Mouse (Mus musculus): ENCODE results near the gene Tgfbi.

Tgfbi gene

DNA sequence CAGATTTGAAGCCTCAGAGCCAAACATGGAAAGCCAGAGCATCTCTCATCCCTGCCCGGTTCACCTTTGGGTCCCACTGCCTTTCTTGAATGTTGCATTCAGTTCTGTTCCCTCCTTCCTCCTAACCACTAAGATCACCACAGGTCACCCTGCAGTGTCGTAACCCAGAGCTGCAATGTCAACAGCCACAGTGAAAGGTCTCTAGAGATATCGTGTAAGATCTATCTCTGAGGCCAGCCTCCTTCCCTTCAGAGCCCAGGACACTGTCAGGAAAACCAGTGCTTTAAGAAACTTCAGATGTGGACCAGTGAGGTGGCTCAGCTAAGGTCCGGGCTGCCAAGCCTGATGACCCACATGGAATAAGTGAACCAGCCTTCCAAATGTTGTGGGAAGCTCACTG, 1.8 kb downstream of the Tgfbi start:
- Histone ChIP-seq H3K27me3 (ENCODE audit: control insufficient read depth, insufficient read depth, low read length, poor library complexity, severe bottlenecking) (no peaks in the 10 kb centered on the region), H3K36me3 (ENCODE audit: control insufficient read depth, insufficient read depth, low read length, poor library complexity, severe bottlenecking) (no peaks in the 10 kb centered on the region)
- DNase-seq (ENCODE audit: low read depth, low spot score): no peak

DNA sequence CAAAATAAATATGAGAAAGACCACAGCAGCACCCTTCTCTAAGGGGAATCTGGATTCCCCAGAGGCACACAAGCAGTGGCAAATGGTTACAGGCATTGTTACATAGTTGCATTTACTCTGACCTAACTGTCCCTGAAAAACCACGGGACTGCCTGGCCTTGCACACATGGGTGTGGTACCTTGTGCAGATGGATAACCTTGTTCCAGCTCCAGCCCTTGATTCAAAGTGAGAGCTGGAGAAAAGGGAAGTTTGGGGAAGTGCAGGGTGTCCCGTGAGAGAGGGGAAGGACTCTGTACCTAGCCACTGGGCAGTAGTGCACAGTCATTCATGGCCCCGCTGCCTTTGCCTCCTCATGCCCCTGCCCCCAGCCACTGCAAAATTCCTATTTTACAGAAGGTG, 2.4 kb downstream of the Tgfbi start:
- Histone ChIP-seq H3K36me3 (ENCODE audit: control insufficient read depth, insufficient read depth, low read length, poor library complexity, severe bottlenecking) (no peaks in the 10 kb centered on the region), H3K27me3 (ENCODE audit: control insufficient read depth, insufficient read depth, low read length, poor library complexity, severe bottlenecking) (no peaks in the 10 kb centered on the region)
- DNase-seq (ENCODE audit: low read depth, low spot score): peak; percentile 8

DNA sequence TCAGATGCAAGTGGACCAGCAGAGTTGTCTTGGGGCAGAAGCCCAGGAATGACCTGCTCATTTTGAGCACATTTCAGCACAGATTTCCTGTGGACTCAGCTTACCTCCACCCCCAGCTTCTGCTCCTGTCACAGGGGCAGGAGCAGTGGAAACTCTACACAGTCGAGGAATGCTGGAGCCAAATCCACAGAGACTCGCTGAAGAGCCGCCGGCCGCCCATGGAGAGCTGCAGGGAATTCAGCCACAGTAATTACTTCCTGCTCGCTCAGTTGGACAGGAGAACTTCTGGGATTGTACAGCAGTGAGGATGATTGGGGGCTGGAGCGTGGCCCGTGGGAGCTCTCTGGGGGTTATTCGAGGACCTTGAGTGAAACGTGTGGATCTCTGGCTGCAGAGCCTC, 3.0 kb downstream of the Tgfbi start:
- H3K36me3 ChIP-seq (ENCODE audit: control insufficient read depth, insufficient read depth, low read length, poor library complexity, severe bottlenecking): no peaks in the 10 kb centered on the region
- DNase-seq (ENCODE audit: low read depth, low spot score): no peak
- H3K27me3 ChIP-seq (ENCODE audit: control insufficient read depth, insufficient read depth, low read length, poor library complexity, severe bottlenecking): no peaks in the 10 kb centered on the region

DNA sequence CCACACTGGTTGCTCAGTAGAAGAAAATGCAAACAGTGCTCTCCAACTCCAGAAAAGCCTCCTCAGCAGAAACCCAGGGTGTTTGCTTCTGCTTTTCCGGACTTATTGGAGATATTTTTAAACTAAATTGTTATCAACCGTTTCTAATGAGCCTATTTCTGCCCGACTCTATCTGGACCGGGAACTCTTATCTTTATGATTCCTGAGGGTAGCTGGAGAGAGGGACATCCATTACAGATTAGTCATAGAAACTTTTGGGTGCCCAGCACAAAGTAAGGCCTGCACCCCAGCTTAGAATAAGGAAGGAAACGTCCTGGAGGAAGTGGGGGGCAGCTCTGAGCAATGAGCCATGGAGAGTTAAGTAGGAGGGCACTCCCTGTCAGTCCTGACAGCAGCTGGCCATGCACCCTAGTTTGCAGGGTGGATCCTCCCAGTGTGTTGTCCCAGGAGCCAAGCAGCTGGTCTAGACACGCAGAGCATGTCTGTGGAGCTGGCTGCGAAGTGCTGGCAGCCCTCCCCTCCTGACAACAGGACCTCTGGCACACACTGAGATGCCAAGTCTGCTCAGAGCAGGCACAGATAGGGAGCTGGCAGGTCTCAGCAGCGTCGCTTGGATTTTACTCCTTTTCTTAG, 4.2 kb downstream of the Tgfbi start:
- peak; percentile 43 for DNase-seq (ENCODE audit: low read depth, low spot score)
- Histone ChIP-seq H3K27me3 (ENCODE audit: control insufficient read depth, insufficient read depth, low read length, poor library complexity, severe bottlenecking) (no peaks in the 10 kb centered on the region), H3K36me3 (ENCODE audit: control insufficient read depth, insufficient read depth, low read length, poor library complexity, severe bottlenecking) (no peaks in the 10 kb centered on the region)

DNA sequence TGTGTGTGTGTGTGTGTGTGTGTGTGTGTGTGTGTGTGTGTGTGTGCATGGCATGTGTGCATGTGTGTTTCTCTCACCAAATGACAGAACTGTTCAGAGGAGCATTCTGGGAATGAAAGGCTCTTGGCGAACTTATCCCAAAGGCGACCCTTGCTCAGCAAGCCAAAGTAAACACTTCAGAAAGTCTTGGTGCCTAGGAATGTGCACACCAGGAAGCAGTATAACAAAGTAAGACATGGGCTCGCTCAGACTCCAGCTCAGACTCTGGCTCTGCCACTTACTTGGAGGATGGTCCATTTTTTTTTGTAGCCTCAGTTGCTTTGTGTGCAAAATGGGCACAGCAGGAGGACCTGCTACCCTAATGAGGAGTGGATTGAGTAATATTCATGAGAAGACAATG, 5.4 kb downstream of the Tgfbi start:
- no peaks in the 10 kb centered on the region for H3K36me3 ChIP-seq (ENCODE audit: control insufficient read depth, insufficient read depth, low read length, poor library complexity, severe bottlenecking)
- DNase-seq (ENCODE audit: low read depth, low spot score): peak; percentile 6
- no peaks in the 10 kb centered on the region for H3K27me3 ChIP-seq (ENCODE audit: control insufficient read depth, insufficient read depth, low read length, poor library complexity, severe bottlenecking)

DNA sequence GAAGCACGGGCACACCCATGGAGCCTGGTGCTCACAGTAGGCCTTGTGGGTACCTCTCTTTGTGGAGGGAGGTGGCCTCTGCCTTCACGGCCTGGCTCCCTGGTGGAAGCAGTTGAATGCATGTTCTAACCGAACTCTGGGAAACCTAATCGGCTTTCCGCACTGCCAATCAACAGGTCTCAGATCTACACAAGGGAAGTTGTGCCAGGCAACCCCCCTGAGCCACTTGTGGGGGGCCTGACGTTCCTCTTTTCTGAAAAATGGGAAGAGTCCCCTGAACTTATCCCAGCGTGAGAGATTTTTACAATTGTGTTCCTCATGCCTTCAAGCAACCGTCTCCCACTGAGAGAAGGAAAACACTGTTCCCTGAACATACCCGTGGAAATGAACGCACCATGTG, 5.9 kb downstream of the Tgfbi start:
- no peaks in the 10 kb centered on the region for H3K36me3 ChIP-seq (ENCODE audit: control insufficient read depth, insufficient read depth, low read length, poor library complexity, severe bottlenecking)
- no peak for DNase-seq (ENCODE audit: low read depth, low spot score)
- H3K27me3 ChIP-seq (ENCODE audit: control insufficient read depth, insufficient read depth, low read length, poor library complexity, severe bottlenecking): no peaks in the 10 kb centered on the region

GRCm38 (mm10) chr13:56615864-56616263, 6.5 kb downstream of the Tgfbi start:
- DNase-seq (ENCODE audit: low read depth, low spot score): peak; percentile 47
- Histone ChIP-seq H3K27me3 (ENCODE audit: control insufficient read depth, insufficient read depth, low read length, poor library complexity, severe bottlenecking) (no peaks in the 10 kb centered on the region), H3K36me3 (ENCODE audit: control insufficient read depth, insufficient read depth, low read length, poor library complexity, severe bottlenecking) (no peaks in the 10 kb centered on the region)

GRCm38 (mm10) chr13:56616386-56616785, 7.1 kb downstream of the Tgfbi start:
- no peaks in the 10 kb centered on the region for H3K27me3 ChIP-seq (ENCODE audit: control insufficient read depth, insufficient read depth, low read length, poor library complexity, severe bottlenecking)
- peak; percentile 26 for DNase-seq (ENCODE audit: low read depth, low spot score)

DNA sequence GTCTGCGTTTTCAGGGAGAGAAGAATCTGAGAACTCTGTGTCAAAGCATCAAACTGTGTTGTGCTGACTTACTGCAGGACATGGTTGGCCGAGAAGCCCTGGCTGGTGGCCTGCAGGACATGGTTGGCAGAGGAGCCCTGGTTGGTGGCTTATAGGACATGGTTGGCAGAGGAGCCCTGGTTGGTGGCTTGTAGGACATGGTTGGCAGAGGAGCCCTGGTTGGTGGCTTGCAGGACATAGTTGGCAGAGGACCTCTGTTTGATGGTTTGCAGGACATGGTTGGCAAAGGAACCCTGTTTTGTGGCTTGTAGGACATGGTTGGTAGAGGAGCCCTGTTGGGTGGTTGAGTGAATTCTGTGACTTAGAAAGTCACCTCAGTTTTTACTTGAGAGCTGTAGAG, 7.9 kb downstream of the Tgfbi start:
- H3K36me3 ChIP-seq (ENCODE audit: control insufficient read depth, insufficient read depth, low read length, poor library complexity, severe bottlenecking): no peaks in the 10 kb centered on the region
- no peak for DNase-seq (ENCODE audit: low read depth, low spot score)
- H3K27me3 ChIP-seq (ENCODE audit: control insufficient read depth, insufficient read depth, low read length, poor library complexity, severe bottlenecking): no peaks in the 10 kb centered on the region

More at GRCm38 (mm10) chr13:56616386-56616785, 7.1 kb downstream of the Tgfbi start:
- H3K36me3 ChIP-seq (ENCODE audit: control insufficient read depth, insufficient read depth, low read length, poor library complexity, severe bottlenecking): no peaks in the 10 kb centered on the region

- DNase-seq (ENCODE audit: low read depth, low spot score): no peak
- no peaks in the 10 kb centered on the region for H3K27me3 ChIP-seq (ENCODE audit: control insufficient read depth, insufficient read depth, low read length, poor library complexity, severe bottlenecking)
- no peaks in the 10 kb centered on the region for H3K36me3 ChIP-seq (ENCODE audit: control insufficient read depth, insufficient read depth, low read length, poor library complexity, severe bottlenecking)
Measured at GRCm38 (mm10) chr13:56622201-56622757, 13.0 kb downstream of the Tgfbi start.

- Histone ChIP-seq H3K36me3 (ENCODE audit: control insufficient read depth, insufficient read depth, low read length, poor library complexity, severe bottlenecking) (no peaks in the 10 kb centered on the region), H3K27me3 (ENCODE audit: control insufficient read depth, insufficient read depth, low read length, poor library complexity, severe bottlenecking) (no peaks in the 10 kb centered on the region)
- DNase-seq (ENCODE audit: low read depth, low spot score): no peak
Measured at GRCm38 (mm10) chr13:56626524-56626923, 17.2 kb downstream of the Tgfbi start.

- no peaks in the 10 kb centered on the region; the same call in 1 of the 2 replicates for H3K27me3 ChIP-seq (ENCODE audit: control insufficient read depth, insufficient read depth, low read length, poor library complexity, severe bottlenecking)
- DNase-seq (ENCODE audit: low read depth, low spot score): no peak
- H3K36me3 ChIP-seq (ENCODE audit: control insufficient read depth, insufficient read depth, low read length, poor library complexity, severe bottlenecking): no peaks in the 10 kb centered on the region
Measured at GRCm38 (mm10) chr13:56630081-56630480, 20.8 kb downstream of the Tgfbi start.

GRCm38 (mm10) chr13:56630552-56630951, 21.2 kb downstream of the Tgfbi start:
- no peaks in the 10 kb centered on the region; the same call in 1 of the 2 replicates for H3K27me3 ChIP-seq (ENCODE audit: control insufficient read depth, insufficient read depth, low read length, poor library complexity, severe bottlenecking)
- no peak for DNase-seq (ENCODE audit: low read depth, low spot score)
- H3K36me3 ChIP-seq (ENCODE audit: control insufficient read depth, insufficient read depth, low read length, poor library complexity, severe bottlenecking): no peaks in the 10 kb centered on the region

DNA sequence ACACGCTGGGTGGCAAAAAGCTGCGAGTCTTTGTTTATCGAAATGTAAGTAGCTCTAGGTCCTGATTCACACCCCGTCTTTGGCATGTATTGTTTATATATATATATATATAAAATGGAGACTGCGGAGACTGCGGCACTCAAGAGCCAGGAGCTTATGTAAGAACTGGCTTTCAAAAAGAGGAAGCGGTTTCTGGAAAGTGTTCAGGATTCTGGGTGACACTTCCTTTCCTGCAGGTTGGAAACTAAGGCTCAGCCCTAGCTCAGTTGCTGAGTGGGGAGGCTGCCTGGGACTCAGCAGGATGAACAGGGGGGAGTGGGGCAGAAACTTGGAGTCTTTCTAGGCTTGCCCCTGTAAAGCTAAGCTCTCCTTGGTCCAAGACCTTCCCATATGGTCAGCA, 22.0 kb downstream of the Tgfbi start:
- Histone ChIP-seq H3K27me3 (ENCODE audit: control insufficient read depth, insufficient read depth, low read length, poor library complexity, severe bottlenecking) (no peaks in the 10 kb centered on the region; the same call in 1 of the 2 replicates), H3K36me3 (ENCODE audit: control insufficient read depth, insufficient read depth, low read length, poor library complexity, severe bottlenecking) (no peaks in the 10 kb centered on the region)
- DNase-seq (ENCODE audit: low read depth, low spot score): no peak

GRCm38 (mm10) chr13:56634139-56634615, 24.9 kb downstream of the Tgfbi start:
- Histone ChIP-seq H3K27me3 (ENCODE audit: control insufficient read depth, insufficient read depth, low read length, poor library complexity, severe bottlenecking) (no peaks in the 10 kb centered on the region; the same call in 1 of the 2 replicates), H3K36me3 (ENCODE audit: control insufficient read depth, insufficient read depth, low read length, poor library complexity, severe bottlenecking) (no peaks in the 10 kb centered on the region)
- no peak for DNase-seq (ENCODE audit: low read depth, low spot score)

- DNase-seq (ENCODE audit: low read depth, low spot score): no peak
- Histone ChIP-seq H3K27me3 (ENCODE audit: control insufficient read depth, insufficient read depth, low read length, poor library complexity, severe bottlenecking) (no peaks in the 10 kb centered on the region; the same call in 1 of the 2 replicates), H3K36me3 (ENCODE audit: control insufficient read depth, insufficient read depth, low read length, poor library complexity, severe bottlenecking) (no peaks in the 10 kb centered on the region)
Measured at GRCm38 (mm10) chr13:56634920-56635319, 25.6 kb downstream of the Tgfbi start.
